Comparison of ENCODE assay signal across 8 mouse cellular contexts in genomic region chr2:11501301-11502254, GRCm38 (mm10). TPM values are rescaled to one million over a fixed set of nuclear protein-coding genes. Genes with fewer than 3 reads are reported as not detected.
DNase-seq lines count a peak whose midpoint lies in the region; ATAC-seq lines count a peak whose summit lies in the region.

No protein-coding gene starts in this region.

- H3K4me1 ChIP-seq in megakaryocyte, embryonic 14.5 days, result peaks cover 92% of the 10 kb centered on the region

- H3K4me3 ChIP-seq in megakaryocyte, embryonic 14.5 days (replicated peaks), result peak overlapping the region; percentile 99

- ATAC-seq in inflammation-experienced regulatory T-cells, adult 6 months, result peak; percentile 69

- DNase-seq in adrenal gland, adult (ENCODE audit: inconsistent age in 2 of 2, low spot score in 1 of 2), result peak; percentile 95 to 98
- peak; percentile 95 for DNase-seq in embryo, embryonic 10.5 days (ENCODE audit: low spot score)
- DNase-seq in gastrocnemius, postnatal 14 days, result peak; percentile 93
- DNase-seq in left cerebral cortex, adult 9 months (ENCODE audit: low spot score in 2 of 2), result peak; percentile 81 to 95
- DNase-seq in right cerebral cortex, adult 2 months (ENCODE audit: low spot score in 2 of 2), result peak; percentile 92 to 94
- peak; percentile 69 for DNase-seq in urinary bladder, postnatal 10 days (ENCODE audit: low spot score)

- intact Hi-C loops in gastrocnemius, postnatal 14 days (cut with DNase I; ENCODE audit: low total_unique reads), result loop anchor here (5.0 kb wide), 2 partner anchors 36 to 169 kb away; no protein-coding TSS in a partner anchor

- H3K27me3 ChIP-seq in megakaryocyte, embryonic 14.5 days (replicated peaks), result no peaks in the 10 kb centered on the region

- H3K36me3 ChIP-seq in megakaryocyte, embryonic 14.5 days (replicated peaks; ENCODE audit: low read length), result peaks cover 55% of the 10 kb centered on the region

- H3K9me3 ChIP-seq in megakaryocyte, embryonic 14.5 days, result no peaks in the 10 kb centered on the region

RNA-seq across cellular contexts. Expression of gene Pfkfb3, which starts 52.3 kb away (rescaled TPM):
- total RNA-seq in gastrocnemius, postnatal 14 days (2021), result 10 to 100 TPM; 14.9 to 20.5 TPM
- 10 to 100 TPM; 15.8 to 18.2 (median 16.4) TPM for polyA plus RNA-seq in inflammation-experienced regulatory T-cells, adult 6 months (2017; shearing (Covaris generic))
- polyA plus RNA-seq in megakaryocyte, embryonic 14.5 days (2012; ENCODE audit: insufficient read depth, low replicate concordance), result 5.8 and 10.6 TPM in 2 replicates

Comparison
In these comparisons a context has a peak if more than half of its experiments do, and no peak if none do; other contexts are left out.
1. Peak in every context shown above with its lines: DNase-seq, ATAC-seq and H3K4me3 ChIP-seq.